21 mouse cellular contexts compared by ENCODE assay signal in the genomic region with DNA sequence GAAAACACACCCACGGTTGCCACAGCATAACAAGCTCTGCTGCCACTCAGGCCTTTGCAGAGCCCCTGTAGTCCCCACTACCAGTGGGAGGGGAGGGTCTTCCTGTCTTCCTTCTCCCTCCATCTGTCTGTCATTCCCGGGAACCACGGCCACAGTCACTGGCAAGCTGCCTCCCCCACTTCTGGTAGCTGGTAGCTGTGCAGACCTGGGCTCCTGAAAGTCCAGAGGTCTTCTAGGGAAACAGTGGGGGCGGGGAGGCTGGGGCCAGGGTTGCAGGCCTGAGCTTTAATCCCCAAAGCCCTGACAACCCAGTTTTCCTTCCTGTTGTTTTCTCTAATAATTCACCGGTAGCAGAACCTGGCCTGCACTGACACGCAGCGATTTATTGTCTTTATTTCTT. TPM values are rescaled to one million over a fixed set of nuclear protein-coding genes. Genes with fewer than 3 reads are reported as not detected.
"Had no signal": no experiment of that assay in that cellular context is flagged by ENCODE, and none has a peak within 500 bp of the region (broad histone marks: within the 10 kb centered on the region; RNA-seq: fewer than 3 reads in every experiment).

No protein-coding gene starts in this region.

- H3K36me3 ChIP-seq: limb, embryonic 13.5 days; liver, embryonic 12.5 days; midbrain, embryonic 12.5 days; neural tube, embryonic 12.5 days had no signal

- H3K4me3 ChIP-seq: limb, embryonic 13.5 days; liver, embryonic 12.5 days; midbrain, embryonic 12.5 days; myocyte; neural tube, embryonic 12.5 days had no signal

- H3K27ac ChIP-seq: limb, embryonic 13.5 days; liver, embryonic 12.5 days; midbrain, embryonic 12.5 days; neural tube, embryonic 12.5 days had no signal

- ATAC-seq: hindbrain, embryonic 16.5 days; inflammation-experienced regulatory T-cells, adult 6 months; intestine, postnatal 0 days; liver, embryonic 12.5 days had no signal

- H3K4me1 ChIP-seq: liver, embryonic 12.5 days had no signal

- H3K9me3 ChIP-seq: limb, embryonic 13.5 days; liver, embryonic 12.5 days; midbrain, embryonic 12.5 days; neural tube, embryonic 12.5 days had no signal

- H3K4me2 ChIP-seq: limb, embryonic 13.5 days; liver, embryonic 12.5 days; lung, embryonic 14.5 days; midbrain, embryonic 12.5 days; neural tube, embryonic 12.5 days had no signal

- H3K9ac ChIP-seq: limb, embryonic 13.5 days; liver, embryonic 12.5 days; lung, embryonic 14.5 days; midbrain, embryonic 12.5 days; neural tube, embryonic 12.5 days had no signal

- DNase-seq: layer of hippocampus, adult 9-11 months; layer of hippocampus, postnatal 36 days; lung, embryonic 14.5 days; lung, postnatal 10 days; lung, postnatal 4 days; retina, postnatal 1 day; right cerebral cortex, postnatal 4 days; spleen, adult 18-20 months; thymus, adult 18-20 months; thymus, postnatal 14 days had no signal

RNA-seq across cellular contexts. Expression of a gene that starts 31.7 kb away (rescaled TPM):
- total RNA-seq: megakaryocyte, adult 5-6 weeks had no signal
- polyA plus RNA-seq: inflammation-experienced regulatory T-cells, adult 6 months; limb, embryonic 13.5 days; liver, embryonic 16.5 days; lung, embryonic 14.5 days; midbrain, embryonic 12.5 days; myocyte; stomach, embryonic 14.5 days had no signal
